Mouse (Mus musculus): ENCODE measurements at regions not wholly inside any gene's neighbourhood (a gene's known extent, or its start where the extent isn't known, plus 50 kb on each side); places are given as distances from the start of the nearest gene placed in this dataset.
A peak's percentile ranks its signal among the peaks of the same experiment; 100 is the strongest.

DNA sequence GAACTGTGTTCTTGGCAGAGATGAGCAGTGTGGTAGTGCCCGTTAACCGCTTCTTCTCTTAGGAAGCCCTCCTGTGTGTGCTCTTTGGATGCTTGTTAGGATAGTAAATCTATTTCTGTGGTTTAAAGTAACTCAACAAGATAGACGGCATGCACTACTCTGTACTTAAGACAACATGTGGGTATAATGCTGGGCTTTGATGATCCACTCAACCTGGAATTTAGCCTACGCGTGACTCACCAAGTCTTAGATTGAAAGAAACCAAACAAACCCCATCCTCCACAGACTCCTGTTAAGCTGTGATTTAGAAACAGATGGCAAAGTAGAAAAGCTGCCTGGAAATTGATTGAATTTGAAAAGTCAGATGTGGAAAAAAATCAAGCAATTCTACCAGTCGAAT is 673.5 kb downstream of the Olfm4 start:
- H3K9ac ChIP-seq (replicated peaks; ENCODE audit: low read length): no peak overlapping the region
- ATAC-seq: no peak
- DNase-seq (ENCODE audit: low spot score): no peak
- no peak overlapping the region for H3K27ac ChIP-seq
- no peaks in the 10 kb centered on the region for H3K27me3 ChIP-seq (ENCODE audit: insufficient read depth, low read length)
- no peaks in the 10 kb centered on the region for H3K36me3 ChIP-seq (ENCODE audit: insufficient read depth, low read length)
- no peak overlapping the region for H3K4me2 ChIP-seq (ENCODE audit: low read depth, low read length)
- no peaks in the 10 kb centered on the region for H3K4me1 ChIP-seq (ENCODE audit: insufficient read depth, low read length)
- TF ChIP-seq CTCF (IDR thresholded peaks at IDR 0.05; ENCODE audit: low read depth): no peak
- 78% methylated on average over 6 of the region's 6 CpGs for WGBS
- no peak overlapping the region for H3K4me3 ChIP-seq (ENCODE audit: low read length)
- no peaks in the 10 kb centered on the region for H3K9me3 ChIP-seq (ENCODE audit: low read length)

DNA sequence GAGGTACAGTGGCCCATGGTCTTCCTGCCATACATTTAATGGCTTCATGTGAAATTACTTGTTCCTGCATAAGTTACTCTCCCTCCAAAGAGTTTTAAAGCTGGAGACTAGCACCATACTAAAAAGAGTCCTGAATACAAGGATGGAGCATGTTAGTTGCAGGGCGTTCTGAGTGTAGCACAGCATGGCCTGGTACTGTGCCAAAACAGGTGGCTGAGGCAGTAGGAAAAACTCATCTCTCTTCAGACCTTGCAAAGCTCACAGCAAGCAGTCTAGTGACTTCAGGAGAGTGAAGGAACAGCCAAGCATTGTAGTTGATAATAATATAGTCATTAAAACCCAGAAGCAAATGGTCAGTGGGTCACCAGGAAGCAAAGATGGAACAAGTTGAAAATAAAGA is 699.0 kb downstream of the Olfm4 start:
- Histone ChIP-seq H3K4me2 (ENCODE audit: low read depth, low read length) (peak overlapping the region; percentile 42), H3K4me1 (ENCODE audit: insufficient read depth, low read length) (no peaks in the 10 kb centered on the region), H3K27ac (no peak overlapping the region), H3K4me3 (ENCODE audit: low read length) (no peak overlapping the region), H3K27me3 (ENCODE audit: insufficient read depth, low read length) (no peaks in the 10 kb centered on the region), H3K9ac (replicated peaks; ENCODE audit: low read length) (no peak overlapping the region), H3K9me3 (ENCODE audit: low read length) (no peaks in the 10 kb centered on the region), H3K36me3 (ENCODE audit: insufficient read depth, low read length) (no peaks in the 10 kb centered on the region)
- DNase-seq (ENCODE audit: low spot score): peak; percentile 24
- ATAC-seq: no peak
- TF ChIP-seq CTCF (IDR thresholded peaks at IDR 0.05; ENCODE audit: low read depth): no peak
- 31% methylated on average over 1 of the region's 1 CpGs for WGBS

DNA sequence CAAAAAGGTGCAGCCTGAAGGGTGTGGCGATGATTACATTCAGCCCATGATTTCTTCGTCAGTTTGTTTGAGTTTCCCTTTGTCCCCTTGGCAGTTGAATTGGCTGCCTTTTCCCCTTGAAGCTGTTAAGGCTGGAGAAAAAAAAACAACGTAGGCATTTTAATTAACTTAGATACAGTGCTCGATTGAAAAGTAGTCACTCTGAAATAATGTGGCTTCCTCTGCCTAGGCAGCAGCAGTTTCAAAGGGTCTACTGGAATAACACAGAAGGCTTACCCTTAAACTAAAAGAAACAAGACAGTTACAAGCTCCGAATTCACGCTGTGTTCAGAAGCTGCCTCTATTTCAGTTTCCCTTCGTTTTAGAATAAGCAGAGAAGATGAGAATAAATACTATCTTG is 699.4 kb downstream of the Olfm4 start:
- H3K4me1 ChIP-seq (ENCODE audit: insufficient read depth, low read length): no peaks in the 10 kb centered on the region
- H3K4me3 ChIP-seq (ENCODE audit: low read length): 0 out of 2 replicates have a peak overlapping the region, but pooled peaks have one; percentile 10
- TF ChIP-seq CTCF (IDR thresholded peaks at IDR 0.05; ENCODE audit: low read depth): no peak
- no peaks in the 10 kb centered on the region for H3K27me3 ChIP-seq (ENCODE audit: insufficient read depth, low read length)
- H3K9ac ChIP-seq (replicated peaks; ENCODE audit: low read length): no peak overlapping the region
- H3K9me3 ChIP-seq (ENCODE audit: low read length): no peaks in the 10 kb centered on the region
- H3K27ac ChIP-seq: peak overlapping the region; percentile 45; the same call in 1 of the 2 replicates
- ATAC-seq: no peak
- 29% methylated on average over 7 of the region's 7 CpGs for WGBS
- no peaks in the 10 kb centered on the region for H3K36me3 ChIP-seq (ENCODE audit: insufficient read depth, low read length)
- peak overlapping the region; percentile 42 for H3K4me2 ChIP-seq (ENCODE audit: low read depth, low read length)
- peak; percentile 12 for DNase-seq (ENCODE audit: low spot score)

DNA sequence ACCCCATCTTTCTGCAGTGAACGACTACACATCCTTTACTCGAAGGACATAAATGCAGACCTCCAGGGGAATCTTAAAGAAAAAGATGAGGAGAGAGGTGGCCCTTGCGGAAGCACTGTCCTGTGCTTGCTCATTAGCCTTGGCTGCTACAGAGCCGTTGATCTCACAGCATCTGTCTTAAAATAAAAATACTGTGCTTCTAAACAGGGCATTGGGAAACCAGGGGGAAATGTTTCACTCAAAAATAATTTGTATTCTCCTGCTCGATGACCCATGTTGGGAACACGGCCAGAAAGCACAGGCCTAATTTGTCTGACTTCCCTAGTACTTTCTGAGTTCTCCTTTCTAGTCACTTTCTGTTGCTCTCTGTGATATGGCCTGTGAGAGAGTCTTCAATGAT is 699.8 kb downstream of the Olfm4 start:
- Histone ChIP-seq H3K36me3 (ENCODE audit: insufficient read depth, low read length) (no peaks in the 10 kb centered on the region), H3K27me3 (ENCODE audit: insufficient read depth, low read length) (no peaks in the 10 kb centered on the region), H3K4me2 (ENCODE audit: low read depth, low read length) (peak overlapping the region; percentile 42), H3K4me1 (ENCODE audit: insufficient read depth, low read length) (no peaks in the 10 kb centered on the region), H3K27ac (peak overlapping the region; percentile 45; the same call in 1 of the 2 replicates), H3K4me3 (ENCODE audit: low read length) (0 out of 2 replicates have a peak overlapping the region, but pooled peaks have one; percentile 10), H3K9me3 (ENCODE audit: low read length) (no peaks in the 10 kb centered on the region), H3K9ac (replicated peaks; ENCODE audit: low read length) (no peak overlapping the region)
- ATAC-seq: no peak
- peak; percentile 37 for DNase-seq (ENCODE audit: low spot score)
- no peak for TF ChIP-seq CTCF (IDR thresholded peaks at IDR 0.05; ENCODE audit: low read depth)
- 31% methylated on average over 6 of the region's 6 CpGs for WGBS

DNA sequence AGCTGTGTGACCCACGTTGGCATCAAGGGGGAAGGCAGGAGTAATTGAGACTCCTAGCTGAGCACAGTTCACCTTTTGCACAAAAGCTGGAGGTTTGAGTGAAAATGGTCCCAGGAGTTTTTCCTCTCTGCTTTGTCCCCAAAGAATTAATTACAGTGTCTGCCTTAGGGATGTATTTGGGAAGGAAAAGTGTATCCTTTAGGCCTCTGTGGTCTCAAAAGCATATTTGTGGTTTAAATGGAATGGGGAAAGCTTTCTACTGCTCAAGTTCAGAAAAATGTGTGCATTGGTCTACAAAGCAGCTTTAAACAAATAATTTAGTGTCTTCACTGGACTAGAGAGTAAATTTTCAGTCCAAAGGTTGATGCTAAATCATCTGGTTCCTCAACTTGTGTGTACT is 706.6 kb downstream of the Olfm4 start:
- H3K4me1 ChIP-seq (ENCODE audit: insufficient read depth, low read length): no peaks in the 10 kb centered on the region
- no peak overlapping the region for H3K9ac ChIP-seq (replicated peaks; ENCODE audit: low read length)
- H3K9me3 ChIP-seq (ENCODE audit: low read length): no peaks in the 10 kb centered on the region
- no peak overlapping the region for H3K4me3 ChIP-seq (ENCODE audit: low read length)
- DNase-seq (ENCODE audit: low spot score) (no peak), ATAC-seq (no peak)
- H3K27me3 ChIP-seq (ENCODE audit: insufficient read depth, low read length): no peaks in the 10 kb centered on the region
- no peak overlapping the region for H3K4me2 ChIP-seq (ENCODE audit: low read depth, low read length)
- WGBS: 22% methylated on average over 1 of the region's 1 CpGs
- no peak overlapping the region for H3K27ac ChIP-seq
- H3K36me3 ChIP-seq (ENCODE audit: insufficient read depth, low read length): no peaks in the 10 kb centered on the region
- TF ChIP-seq CTCF (IDR thresholded peaks at IDR 0.05; ENCODE audit: low read depth): no peak

DNA sequence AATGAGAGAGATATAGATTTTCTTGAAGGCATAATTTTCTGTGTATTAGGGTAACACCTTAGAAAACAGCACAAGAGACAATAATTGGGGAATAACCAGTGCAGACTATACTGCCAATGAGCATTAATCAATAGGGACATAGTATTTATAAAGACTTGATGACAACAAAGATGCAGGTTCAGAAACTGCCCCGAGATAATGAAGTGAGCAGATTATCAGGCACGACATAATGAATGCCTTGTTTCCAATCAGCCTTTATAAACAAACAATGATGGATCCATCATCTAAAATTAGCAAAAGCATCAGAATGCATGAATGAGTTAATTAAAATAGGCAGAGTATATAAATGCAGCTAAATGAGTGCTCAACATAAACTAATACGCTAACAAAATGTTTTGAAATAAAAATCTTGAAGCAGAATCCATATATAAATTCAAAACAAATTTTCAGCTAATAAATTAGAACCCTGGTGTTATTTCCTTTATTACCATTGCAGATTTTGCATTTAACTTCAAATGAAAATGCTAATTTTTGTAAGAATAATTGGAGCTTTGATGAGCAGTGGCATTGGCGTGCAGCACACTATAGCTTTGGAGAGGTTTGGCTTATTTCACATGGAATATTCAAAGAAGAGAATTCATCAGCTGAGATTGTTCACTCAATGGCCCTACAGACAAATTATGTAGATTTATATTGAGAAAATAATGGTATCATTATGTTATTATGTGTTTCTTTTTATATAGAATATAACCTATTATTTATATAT is 739.1 kb downstream of the Olfm4 start:
- ATAC-seq (no peak), DNase-seq (ENCODE audit: low spot score) (no peak)
- Histone ChIP-seq H3K9me3 (ENCODE audit: low read length) (no peaks in the 10 kb centered on the region), H3K4me2 (ENCODE audit: low read depth, low read length) (no peak overlapping the region), H3K9ac (replicated peaks; ENCODE audit: low read length) (no peak overlapping the region), H3K27me3 (ENCODE audit: insufficient read depth, low read length) (no peaks in the 10 kb centered on the region), H3K36me3 (ENCODE audit: insufficient read depth, low read length) (no peaks in the 10 kb centered on the region), H3K27ac (no peak overlapping the region), H3K4me1 (ENCODE audit: insufficient read depth, low read length) (no peaks in the 10 kb centered on the region), H3K4me3 (ENCODE audit: low read length) (no peak overlapping the region)
- WGBS: 60% methylated on average over 4 of the region's 4 CpGs
- TF ChIP-seq CTCF (IDR thresholded peaks at IDR 0.05; ENCODE audit: low read depth): no peak

DNA sequence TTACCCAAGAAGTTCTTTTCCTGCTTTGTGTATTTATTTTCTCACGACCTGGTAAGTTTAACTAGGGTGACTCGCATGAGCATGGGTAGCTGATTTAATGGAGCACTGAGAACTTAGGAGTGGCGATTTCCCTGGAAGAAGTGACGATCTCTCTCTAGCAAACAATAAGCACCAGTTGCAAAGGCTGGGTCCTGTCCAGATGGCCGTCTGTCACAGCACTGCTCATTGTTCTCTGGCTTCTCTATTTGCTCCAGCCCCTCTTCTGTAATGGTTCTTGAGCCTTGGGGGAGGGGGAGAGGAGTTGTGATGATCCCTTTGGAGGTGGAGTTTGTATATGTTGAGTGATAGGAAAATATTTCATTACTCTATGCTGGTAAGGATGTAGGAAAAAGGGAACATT is 747.3 kb downstream of the Olfm4 start:
- H3K9ac ChIP-seq (replicated peaks; ENCODE audit: low read length): no peak overlapping the region
- WGBS: 43% methylated on average over 5 of the region's 5 CpGs
- H3K4me3 ChIP-seq (ENCODE audit: low read length): no peak overlapping the region
- H3K4me2 ChIP-seq (ENCODE audit: low read depth, low read length): no peak overlapping the region
- TF ChIP-seq CTCF (IDR thresholded peaks at IDR 0.05; ENCODE audit: low read depth): no peak
- no peak for DNase-seq (ENCODE audit: low spot score)
- no peaks in the 10 kb centered on the region for H3K4me1 ChIP-seq (ENCODE audit: insufficient read depth, low read length)
- no peaks in the 10 kb centered on the region for H3K9me3 ChIP-seq (ENCODE audit: low read length)
- H3K27me3 ChIP-seq (ENCODE audit: insufficient read depth, low read length): no peaks in the 10 kb centered on the region
- H3K27ac ChIP-seq: no peak overlapping the region
- no peaks in the 10 kb centered on the region for H3K36me3 ChIP-seq (ENCODE audit: insufficient read depth, low read length)
- no peak for ATAC-seq

Data from hindbrain, postnatal 0 days (tissue).